Mouse (Mus musculus): ENCODE data around the gene Osm.

The Osm gene

DNA sequence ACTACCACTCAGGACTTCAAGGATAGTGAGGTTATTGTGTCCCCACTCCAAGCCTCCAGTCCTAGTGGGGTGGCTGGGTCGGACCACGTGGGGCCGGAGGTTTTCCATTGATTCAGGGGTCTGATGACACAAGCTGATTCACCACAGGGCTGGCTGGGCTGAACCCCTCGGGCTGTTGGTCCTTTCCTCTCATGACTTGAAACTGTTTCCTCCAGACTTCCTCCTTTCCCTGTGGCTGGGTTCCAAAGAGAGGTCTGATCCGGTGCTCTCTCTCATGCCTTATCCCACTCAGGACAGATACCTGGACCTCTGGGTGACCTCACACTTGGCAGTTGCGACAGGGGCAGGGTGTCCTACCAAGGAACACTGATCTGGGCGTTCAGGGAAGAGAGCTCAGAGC lies 3.9 kb downstream of the Osm start:
- no peak for DNase-seq

DNA sequence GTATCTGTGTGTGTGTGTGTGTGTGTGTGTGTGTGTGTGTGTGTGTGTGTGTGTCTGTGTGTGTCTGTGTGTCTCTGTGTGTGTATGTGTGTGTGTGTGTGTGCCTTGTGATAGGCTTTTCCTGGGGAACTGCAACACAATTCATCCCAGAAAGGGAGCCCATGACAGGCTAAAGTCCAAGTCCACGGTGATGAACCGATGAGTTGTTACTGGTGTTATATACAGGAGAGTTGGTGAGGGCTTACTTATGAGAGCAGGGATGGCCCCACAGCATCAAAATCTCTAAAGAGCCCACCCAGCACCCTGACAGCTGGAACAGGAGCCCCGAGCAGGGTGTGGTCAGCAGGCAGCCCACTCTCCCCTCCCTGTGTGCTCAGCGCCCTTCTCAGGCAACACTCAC lies 5.0 kb downstream of the Osm start:
- DNase-seq: no peak

DNA sequence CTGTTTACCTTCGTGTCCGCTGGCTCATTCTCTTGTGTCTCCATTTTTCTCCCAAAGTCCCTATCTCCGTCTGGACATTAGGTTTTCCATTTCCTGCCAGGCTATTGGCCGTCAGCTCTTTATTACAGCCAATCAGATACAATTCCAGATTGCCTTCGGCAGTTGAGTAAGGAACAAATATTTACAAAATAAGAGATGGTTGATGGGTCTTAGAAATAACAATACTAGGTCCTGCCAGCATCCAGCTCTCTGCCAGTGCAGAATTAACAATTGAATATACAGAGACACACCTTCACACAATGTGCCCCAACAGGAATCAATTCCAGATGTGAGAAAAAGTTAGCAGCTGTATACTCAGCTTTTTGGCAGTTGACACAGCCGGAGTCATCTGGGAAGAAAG lies 9.9 kb downstream of the Osm start:
- no peak for DNase-seq

DNA sequence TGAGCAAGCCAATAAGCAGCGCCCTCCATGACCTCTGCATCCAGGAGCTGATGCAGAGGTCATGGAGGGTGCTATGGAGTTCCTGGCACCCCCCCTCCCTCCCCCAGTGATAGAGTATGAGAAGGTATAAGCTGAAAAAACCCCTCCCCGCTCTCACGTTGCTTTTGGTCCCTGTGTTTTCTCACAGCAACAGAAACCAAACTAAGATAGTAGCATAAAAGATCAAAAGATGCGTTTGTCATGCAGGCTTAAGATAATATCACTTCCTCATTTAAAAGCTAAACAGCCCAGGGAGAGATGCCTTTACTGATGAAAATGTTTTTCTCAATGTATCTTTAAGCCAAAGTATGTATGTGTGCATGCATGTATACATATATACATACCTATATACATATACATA lies 10.4 kb downstream of the Osm start:
- DNase-seq: no peak

DNA sequence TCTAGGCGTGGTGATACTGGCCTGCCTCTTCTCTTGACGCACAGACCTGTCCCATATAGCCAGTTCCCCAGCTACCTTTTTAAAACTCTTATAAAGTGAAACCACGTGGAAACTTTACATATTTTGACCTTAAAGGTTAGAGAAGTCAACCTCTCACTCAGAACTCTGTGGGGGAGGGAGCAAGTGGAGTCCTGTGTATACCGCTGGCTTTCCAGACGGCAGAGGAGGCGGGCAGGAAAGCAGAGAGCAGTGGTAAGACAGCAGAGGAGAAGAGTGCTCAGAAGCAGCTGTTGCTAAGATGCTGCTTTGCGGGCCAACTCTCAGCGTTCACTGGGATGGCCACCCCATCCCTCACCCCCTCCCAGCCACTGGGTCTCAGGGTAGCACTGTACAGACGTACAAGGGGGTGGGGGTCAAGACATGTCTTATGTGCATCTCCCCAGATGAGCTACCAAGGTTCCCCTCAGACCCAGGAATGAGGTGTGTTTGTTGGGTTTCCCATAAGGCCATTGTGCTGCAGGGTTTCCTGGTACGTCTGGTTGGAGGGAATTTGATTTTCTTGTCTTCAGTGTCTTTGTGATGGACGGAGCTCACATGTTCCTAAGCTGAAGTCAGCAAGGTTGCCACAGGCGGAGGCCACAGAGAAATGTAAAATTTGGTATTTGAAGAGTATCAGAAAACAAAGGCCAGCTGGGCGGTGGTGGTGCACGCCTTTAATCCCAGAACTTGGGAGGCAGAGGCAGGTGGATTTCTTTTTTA lies 11.2 kb downstream of the Osm start:
- DNase-seq: no peak

DNA sequence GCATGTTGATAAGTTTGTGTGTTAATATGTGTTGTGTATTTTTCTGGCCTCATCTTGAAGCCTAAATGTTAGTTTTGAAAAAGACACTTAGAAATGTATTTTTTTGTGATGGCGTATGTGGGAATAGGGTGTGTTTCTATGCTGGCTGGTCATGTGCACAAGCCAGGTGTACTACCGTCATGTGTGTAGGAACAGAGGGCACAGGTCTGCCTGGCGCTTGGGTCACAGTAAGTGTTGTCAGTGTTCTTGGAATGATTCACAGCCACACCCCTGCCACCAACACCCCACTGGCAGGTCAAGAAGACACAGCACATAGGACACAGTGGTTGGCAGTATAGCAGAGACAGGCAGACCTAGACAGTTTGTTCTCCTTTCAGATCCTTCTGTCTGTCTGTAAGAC lies 12.9 kb downstream of the Osm start:
- DNase-seq: no peak

DNA sequence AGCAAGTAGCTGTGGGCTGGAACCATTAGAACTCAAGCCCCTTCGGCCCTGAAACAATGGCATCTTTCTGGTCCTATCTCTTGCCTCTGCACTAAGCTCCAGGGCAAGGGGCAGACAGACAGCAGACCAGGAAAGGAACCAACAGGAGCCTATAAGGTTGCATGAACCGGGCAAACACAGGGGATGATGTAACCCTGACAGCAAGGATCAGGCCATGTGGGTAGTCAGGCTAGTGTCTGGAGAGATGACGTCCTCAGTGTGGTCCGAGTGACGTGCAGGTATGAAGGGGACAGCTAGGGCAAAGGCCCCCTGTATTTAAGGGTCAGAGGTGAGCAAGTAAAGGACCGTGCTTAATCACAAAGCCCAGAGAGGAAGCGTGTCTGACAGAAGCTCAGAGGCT lies 14.1 kb downstream of the Osm start:
- DNase-seq: no peak

DNA sequence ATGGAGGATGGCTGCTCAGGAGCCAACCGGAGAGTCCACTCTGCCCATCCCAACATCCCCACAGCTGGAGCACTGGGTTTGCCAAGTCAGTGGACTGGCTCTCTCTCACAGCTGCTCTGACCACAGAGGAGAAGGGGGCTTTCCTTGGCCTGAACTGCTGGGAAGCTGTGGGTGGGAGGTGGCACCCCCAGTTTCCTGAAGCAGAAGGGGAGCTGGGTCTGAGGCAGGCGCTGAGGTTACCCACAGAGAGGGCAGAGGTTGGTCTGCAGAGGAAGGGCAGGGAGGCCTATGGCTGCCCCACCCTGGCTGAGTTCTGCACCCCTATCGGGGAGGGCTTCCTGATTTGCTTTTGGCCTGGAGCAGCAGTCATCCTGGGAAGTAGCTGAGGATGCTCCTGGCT lies 15.2 kb downstream of the Osm start:
- DNase-seq: no peak

DNA sequence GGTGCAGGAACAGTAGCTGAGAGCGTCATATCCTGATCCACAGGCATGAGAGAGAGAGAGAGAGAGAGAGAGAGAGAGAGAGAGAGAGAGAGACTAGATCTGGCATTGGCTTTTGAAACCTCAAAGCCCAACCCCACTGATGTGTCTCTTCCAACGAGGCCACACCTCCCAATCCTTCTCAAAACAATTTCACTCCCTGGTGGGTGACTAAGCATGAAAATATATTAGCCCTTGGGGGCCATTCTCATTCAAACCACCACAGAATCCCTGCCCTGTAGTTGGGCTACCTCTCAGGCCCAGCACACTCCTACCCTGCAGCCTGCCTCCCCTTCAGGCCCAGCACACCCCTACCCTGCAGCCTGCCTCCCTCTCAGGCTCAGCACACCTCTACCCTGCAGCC lies 16.7 kb downstream of the Osm start:
- DNase-seq: no peak

DNA sequence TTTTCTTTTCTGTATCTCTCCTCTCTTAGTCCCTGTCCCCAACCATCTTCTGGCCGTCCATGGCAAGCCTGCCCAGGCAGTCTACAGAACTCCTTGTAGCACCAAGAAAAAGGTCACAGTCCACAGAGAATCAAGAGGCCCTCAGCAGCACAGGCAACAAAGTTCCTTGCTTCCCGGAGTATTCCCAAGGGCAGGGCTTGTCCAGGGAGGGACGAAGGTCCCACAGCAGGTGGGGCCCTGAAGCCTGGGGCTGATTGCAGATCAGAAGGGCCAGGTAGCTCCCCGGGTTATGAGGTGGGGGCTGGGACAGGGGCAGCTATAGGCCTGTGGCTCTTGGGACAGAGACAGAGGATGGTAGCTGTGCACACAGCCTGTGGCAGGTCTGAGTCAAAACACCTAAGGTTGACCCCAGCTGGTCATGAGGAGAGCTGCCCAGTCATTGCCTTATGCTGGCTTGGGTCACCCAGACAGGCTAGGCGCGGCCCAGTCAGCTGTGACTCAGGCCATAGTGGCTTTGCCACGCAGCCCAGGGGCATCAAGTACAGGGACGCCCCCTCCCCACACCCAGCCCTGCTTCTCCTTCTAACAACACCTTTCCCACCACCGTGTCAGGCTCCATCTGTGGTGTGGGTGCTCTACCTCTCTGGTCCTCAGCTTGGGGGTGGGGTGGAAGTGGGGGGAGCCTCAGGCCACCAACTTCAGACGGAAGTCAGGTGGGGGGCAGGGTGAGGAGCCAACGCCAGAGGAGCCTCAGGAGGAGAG lies 20.8 kb downstream of the Osm start, which contains the start of gene Lif:
TSS of gene Lif (plus strand) at position 712 of the 762 bp plus-strand sequence.
- DNase-seq: peak in 1 of 2 experiments; percentile 59

DNA sequence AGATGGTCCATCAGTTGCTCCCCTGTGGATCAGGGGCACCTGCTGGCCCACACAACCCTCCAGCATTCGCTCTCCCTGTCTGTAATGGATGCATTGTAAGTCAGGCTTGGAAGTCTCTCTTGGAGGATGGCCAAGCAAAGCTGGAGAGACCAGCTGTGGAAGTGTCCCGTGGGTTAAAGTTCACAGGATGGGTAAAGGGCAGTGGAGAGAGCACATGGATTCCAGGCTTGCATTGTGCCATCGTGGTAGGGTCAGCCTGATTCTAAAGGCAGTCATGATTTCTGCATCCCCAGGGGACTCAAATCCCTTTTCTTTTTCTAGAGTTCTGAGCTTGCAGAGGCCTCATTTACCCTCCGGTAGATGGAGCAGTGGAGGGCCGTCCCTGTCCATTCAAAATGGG lies 21.5 kb downstream of the Osm start:
- DNase-seq: peak; percentile 81 to 85

DNA sequence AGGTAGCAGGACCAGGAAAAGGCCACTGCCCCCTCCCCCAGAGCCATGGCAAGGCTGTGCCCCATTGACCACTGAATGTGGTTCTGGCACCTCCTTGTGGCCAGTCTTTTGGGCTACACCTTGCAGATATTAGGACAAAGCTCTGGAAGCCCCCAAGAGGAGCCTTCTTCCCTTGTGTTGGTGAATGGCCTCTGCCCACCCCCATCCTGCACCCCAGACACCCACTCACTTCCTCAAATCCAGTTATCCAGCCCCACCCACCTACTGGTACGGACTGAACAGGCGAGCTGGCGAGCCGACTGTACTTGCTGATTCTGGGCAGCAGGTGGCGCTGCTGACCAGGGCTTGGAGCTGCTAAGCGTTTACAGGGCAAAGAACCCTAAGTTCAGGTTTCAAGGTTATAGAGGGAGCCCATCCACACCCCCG lies 22.4 kb downstream of the Osm start:
- peak; percentile 79 to 81 for DNase-seq

DNA sequence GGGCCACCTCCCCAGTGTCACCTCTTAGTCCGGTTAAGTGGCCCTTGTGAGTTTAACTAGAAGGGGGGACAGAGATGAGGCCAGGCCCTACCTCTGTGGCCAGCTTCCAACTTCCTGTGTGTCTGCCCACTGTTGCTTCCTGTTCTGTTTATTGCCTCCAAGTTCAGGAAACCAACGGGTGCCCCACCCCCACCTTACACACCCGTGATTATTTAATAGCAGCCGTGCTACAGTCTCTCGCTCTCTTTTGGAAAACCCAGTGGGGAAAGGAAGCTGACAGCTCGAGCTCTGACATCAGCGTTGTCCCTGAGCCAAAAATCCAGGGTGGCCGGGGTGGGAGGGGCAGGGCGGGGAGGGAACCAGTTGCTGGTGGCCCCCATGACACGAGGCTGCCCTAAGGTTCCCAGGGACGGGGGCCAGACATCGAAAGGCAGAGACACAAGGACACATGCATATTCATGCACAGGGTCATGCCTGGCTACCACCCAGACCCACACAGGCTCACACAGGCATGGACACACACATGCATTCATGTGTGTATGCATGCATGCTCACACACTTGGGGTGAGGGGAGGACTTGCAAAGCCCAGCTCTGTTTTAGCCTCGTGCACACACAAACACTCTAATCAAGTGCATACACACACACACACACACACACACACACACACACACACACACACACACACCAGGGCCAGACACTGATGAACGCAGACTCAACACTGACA lies 24.4 kb downstream of the Osm start:
- DNase-seq: peak; percentile 74

DNA sequence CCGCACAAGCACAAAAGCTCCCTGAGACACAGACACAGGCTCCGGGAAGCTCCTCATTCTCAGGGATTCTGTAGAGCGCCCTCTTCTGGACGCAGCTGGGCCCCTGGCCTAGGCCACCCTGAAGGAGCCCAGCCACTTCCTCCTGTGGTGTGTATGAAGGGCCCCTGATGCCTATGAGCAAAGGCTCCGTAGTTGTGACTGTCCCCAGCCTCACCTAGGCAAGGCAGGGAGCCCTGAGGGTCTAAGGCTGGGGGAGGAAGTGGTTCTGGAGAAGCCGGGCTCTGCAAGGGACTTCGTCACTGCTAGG lies 24.9 kb downstream of the Osm start:
- peak; percentile 65 to 68 for DNase-seq

DNA sequence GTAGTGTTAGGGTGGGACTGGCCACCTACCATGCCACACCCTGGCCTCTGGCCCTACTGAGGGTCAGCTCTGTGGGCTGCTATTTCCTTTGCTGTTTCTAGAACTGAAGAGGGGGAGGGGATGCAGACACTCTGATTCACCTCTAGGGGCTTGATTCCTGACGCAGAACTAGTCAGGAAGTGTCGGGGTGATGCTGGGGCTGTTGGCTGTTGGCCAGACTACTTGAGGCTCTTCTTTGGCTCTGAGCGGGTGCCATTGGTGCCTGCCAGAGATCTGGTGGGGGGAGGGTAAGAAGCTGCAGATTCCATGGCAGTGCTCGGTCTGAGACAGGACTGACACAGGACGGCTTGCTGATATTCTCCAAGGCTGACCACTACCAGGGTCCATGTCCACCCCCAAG lies 25.7 kb downstream of the Osm start:
- DNase-seq: peak; percentile 49 to 62

DNA sequence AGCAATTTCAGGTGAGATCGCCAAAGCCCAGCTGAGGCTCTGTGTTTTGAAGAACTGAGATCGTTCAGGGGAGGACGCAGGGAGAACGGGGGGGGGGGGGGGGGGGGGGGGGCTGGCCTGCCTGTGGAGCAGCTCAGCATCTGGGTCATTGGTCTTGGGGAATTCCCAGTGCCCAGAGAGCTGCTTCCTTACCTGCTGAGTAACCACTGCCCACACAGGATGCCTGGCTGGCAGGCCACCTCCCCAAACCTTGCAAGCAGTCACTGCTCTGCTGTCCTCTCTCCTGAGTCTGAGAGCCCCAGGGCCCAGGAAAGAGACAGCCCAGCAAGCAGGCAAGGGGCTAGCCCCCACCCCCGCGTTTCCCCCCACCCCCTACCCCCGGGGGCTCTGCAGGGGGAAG lies 26.6 kb downstream of the Osm start:
- peak in 1 of 2 experiments; percentile 51 for DNase-seq

DNA sequence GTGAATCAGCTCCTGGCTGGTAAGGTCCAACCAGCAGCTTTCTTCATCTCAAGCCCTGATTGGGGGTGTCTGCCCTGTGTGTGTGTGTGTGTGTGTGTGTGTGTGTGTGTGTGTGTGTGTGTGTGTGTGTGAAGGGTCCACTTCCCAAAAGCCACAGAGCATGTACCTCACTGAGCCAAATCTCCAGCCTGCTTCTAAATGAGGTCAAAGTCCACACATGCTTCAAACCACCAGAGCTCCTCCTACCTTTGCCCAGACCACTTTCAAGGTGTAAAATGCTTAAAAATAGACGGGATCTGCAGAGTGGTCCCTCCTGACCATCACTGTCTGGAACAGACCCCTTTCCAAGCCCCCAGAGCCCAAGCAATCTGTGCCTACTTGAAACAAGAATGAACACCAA lies 27.1 kb downstream of the Osm start:
- peak; percentile 31 to 74 for DNase-seq

DNA sequence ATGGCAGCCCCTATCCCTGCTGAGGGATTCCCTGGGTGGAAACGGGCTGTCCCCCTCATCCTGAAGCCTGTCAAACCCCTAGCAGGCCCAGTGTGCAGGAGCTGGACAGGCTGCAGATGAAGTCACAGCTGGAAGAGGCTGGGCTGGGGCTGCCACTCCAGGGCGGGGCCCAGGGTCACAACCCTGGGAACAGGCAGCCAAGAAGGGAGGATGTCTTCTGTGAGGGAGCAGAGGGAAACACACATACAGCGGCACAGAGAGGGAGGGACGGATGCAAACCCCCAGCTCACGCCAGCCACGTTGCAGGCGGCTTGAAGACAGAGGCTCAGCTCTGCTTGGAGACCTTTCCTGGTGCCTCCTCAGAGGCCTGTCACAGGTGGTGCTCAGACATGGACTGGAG lies 27.8 kb downstream of the Osm start:
- peak in 1 of 2 experiments; percentile 50 for DNase-seq

DNA sequence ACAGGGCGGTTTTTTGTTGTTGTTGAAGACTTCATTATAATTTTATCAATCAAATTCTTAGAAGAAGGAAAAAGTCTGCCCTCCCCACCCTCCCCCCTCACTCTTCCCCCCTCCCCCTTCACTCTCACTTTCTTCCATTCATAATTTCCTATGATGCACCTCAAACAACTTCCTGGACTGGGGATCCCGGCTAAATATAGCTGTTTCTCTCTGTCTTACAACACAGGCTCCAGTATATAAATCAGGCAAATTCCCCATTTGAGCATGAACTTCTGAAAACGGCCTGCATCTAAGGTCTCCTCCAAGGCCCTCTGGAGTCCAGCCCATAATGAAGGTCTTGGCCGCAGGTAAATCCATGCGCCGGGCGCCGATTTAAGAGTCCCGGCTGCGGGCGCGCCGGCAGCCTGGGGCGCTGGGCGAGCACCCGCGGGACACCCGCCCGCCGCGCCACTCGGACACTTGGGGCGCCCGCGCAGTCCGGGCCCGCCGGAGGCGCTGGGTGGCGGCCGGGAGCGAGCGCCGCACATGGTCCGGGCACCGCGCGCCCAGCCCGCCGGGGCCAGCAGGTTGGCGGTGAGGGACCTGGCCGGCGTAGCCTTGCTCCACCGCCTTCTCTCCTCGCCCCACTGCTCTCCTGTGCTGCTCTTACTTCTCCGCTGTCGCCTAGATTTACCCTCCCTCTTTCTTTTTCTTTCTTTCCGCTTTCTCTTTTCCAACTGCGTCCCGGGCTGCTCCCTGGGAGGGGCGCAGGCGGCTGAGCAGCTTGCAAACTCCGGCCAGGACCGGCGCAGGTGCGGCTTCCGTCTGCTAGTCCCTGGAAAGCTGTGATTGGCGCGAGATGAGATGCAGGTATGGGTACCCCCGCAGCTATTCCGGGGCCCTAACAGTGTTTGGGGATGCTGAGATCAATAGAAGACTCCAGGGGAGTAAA lies 30.3 kb downstream of the Osm start:
- DNase-seq: peak; percentile 51 to 75

DNA sequence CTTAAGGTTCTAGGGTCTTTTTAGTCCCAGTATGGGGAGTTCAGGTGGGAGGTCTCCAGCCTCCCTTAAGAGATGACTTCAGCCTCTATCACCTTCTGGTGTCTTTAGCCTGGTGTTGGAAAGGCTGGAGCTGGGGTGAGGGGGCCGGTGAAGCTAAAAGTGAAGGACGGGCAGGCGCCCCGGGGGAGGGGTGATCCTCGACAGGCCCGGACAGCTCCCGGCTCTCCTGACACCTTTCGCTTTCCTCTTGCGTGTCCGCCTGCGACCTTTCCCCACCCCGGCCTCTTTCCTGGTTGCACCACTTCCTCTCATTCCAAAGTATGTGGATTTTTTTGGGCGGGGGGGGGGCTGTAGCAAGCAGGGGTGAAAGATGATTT lies 31.0 kb downstream of the Osm start:
- no peak for DNase-seq

DNA sequence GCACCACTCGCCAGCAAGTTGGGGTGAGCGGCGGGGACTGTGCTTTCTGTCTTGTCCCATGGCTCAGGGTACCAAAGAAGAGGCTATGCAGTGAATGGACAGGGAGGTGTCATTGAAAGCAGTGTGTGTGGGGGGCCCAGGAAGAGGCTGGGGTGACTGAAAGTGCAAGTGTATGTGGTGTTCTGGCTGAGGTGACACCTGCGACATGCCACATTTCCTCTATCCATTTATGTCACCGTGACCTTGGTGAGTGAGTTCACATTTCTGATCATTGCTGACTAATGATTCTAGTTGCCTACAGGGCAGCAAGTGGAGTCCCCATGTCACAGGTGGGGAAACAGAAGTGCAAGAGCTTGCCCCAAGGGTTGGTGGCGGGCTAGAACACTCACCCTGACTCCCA lies 32.3 kb downstream of the Osm start:
- DNase-seq: no peak

DNA sequence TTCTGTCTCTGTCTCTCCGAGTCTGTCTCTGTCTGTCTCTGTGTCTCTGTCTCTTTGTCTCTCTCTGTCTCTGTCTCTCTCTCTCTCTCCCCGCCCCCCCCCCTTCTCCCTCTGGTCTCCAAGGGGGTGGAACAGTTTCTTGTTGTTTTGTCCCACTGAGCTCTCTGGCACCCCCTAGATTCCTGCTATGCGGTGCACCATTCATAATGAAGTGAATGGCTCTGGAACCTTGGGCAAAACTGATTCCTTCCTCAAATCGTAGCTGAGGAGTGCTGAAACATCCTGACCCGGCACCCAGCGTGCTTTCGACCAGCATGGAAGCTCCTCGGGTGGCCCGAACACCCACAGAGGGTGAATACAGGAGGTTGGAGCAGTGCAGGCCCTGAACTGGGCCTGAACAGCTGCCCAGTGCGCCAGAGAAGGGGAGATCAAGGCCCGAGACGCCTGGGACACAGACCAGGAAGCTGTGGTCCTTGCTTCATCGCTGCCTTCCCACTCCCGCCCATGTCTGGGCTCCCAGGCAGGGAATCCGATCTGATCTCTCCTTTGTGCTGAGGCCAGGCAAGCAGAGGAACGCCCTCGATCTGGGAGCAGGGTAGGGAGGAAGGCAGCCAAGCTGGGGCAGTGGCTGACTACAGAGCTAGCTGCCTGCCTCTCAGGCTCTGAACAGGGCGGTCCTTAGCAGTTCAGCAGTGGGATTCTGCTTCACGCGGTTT lies 34.7 kb downstream of the Osm start:
- no peak for DNase-seq

Measured in kidney, postnatal 25 days (tissue).